Mouse (Mus musculus): ENCODE results near the gene Gm17651.
A peak's percentile ranks its signal among the peaks of the same experiment; 100 is the strongest.

The Gm17651 gene

DNA sequence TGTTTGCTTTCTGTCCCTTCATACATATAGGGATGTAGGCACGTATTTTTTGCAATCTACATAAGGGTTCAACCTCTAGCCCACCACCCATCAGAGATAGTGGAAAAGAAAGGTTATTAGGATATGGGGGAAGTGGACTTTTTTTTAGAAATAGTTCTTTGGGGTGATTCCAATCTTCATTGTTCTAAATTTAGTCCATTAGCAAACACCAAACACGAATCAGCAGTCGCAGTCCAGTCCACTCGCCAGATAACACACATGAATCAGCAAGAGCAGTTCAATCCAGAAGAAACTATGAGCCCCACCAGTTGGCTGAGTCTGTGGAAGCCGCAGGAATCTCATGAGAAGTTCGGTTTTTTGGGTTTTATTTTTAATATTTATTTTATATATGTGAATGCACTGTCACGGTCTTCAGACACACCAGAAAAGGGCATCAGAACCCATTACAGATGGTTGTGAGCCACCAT lies at the start of gene Gm17651:
TSS of gene Gm17651 (minus strand) at position 51 of the 467 bp plus-strand sequence.
- DNase-seq (ENCODE audit: low spot score): no peak

DNA sequence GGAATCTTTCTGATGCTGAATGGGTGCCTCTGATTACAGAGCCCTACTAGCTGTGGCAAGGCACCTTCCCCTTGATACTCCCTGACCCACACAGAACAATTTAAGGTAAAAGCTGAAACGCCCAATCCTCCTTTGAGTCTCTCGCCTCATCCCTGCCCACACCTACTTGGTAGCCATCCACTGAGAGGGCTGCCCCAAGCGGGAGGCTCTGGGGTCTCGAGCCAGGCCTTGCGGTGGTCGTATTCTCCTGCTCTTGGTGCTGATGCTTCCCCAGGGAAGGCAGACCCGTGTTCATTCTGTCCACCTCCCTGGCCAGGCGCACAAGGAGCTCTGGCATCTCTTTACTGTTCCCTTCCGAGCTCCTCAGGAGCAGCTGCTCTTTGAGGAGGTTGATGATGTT lies 44.6 kb upstream of the Gm17651 start:
- DNase-seq (ENCODE audit: low spot score): no peak

DNA sequence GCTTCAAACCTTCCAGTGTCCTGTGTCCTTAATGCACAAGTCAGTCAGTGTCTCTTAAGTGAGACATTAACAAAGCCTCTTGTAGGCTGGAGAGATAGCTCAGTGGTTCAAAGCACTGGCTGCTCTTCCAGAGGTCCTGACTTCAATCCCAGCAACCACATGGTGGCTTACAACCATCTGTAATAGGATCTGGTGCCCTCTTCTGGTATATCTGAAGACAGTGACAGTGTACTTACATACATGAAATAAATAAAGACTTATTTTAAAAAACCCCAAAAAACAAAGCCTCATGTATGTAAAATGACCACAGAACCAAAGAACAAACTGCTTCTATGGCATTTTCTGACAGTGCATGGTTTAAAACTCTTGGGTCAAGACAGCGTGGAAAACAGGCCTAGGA lies 41.4 kb upstream of the Gm17651 start:
- no peak for DNase-seq (ENCODE audit: low spot score)

DNA sequence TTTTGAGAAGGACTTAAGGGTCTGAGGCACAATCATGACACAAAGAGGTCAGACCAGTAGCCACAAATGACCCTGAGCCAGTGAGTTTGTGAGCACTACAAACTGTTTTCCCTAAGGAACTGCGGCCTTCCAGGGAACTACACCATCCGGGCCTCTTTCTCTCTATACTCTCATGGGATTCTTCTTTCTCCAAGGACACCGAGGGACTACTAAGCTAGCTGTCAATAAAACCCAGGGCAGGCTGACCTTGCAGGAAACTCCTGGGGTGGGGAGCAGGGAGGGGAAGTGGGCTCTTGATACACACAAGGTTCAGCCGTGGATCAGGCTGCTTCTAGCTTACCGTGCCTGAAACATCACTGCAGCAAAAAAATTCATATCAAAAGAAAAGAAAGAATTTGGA lies 36.4 kb upstream of the Gm17651 start:
- DNase-seq (ENCODE audit: low spot score): peak; percentile 68

DNA sequence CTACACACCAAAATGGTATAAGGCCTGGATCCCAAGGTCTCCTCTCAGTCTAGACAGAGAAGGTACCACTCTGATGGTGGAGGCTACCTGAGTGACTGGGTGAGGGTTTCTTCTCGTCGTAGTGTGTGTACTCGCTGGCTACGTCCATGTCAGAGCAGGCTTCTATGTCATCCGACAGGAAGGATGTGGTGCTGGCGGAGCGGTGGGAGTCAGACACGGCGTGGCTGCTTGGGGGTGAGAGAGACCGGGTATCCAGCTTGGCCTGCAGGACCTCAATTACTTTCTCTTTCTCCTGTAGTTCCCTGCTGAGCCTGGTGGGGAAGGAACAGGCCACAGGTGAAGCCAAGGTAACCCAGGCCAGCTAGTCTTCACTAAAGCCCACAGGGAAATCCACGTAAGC lies 35.6 kb upstream of the Gm17651 start:
- DNase-seq (ENCODE audit: low spot score): no peak

DNA sequence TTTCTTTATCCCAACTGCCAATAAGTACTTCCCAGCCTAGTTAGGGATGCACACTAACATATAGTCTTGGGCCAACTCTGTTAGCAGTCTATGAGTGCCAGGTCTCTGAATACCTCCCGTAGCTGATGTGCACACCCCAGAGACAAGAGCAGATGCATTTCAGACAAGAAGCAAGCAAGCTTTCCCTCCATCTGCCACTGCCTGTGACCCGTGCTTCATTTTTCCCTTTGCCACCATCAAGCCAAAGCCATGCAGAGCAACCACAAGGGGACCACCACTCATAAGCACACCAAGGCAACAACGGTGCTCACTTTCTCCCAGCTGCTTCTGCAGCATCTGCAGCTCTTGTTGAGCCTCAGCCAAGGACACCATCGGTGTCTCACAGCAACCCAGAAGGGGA lies 32.1 kb upstream of the Gm17651 start:
- no peak for DNase-seq (ENCODE audit: low spot score)

DNA sequence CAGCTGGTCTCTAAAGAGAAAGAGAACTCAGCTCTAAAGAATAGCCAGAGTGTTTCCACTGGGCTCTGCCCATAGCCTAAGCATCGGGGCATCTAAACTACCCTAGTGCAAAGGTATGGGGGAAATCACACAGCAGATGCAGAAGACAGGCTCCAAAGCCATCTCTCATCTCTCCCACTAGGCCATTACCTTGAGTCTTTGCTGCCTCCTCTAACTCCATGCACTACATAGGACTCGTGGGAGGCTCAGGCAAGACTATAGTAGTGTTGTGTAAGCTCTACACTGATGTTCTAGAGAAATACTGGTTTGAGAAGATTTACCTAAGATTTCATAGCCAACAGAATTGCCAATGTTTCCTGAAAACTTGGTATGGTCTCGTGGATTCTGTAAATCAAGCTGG lies 31.0 kb upstream of the Gm17651 start:
- no peak for DNase-seq (ENCODE audit: low spot score)

DNA sequence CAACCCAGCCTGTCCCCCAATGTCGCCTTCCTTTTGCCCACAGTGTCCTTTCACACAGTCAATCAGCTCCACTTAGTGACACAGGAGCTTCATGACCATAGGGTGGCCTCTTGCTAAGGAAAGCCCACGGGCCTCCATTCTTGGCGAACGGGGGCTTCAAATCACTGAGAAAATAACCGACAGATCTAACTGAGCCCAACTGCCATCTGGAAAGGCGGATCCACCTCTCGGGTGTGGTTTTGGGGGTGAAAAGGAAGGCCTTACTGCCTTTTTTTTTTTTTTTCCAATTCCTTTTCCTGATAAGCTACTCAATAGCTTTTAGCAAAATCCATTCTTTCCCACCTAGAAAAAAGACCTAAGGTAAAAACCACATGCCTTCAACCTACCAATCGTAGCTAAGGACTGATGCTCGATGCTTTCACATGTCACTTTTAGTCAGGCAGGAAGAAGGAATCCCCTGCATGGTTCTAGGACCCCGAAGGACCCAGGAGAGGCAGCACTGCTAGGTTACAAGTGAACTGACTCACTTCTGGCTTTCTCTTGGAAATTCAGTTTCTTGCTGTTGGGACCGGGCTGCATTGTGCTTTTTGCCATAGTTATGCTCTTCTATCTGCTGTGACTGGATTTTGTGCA lies 28.1 kb upstream of the Gm17651 start:
- DNase-seq (ENCODE audit: low spot score): no peak

DNA sequence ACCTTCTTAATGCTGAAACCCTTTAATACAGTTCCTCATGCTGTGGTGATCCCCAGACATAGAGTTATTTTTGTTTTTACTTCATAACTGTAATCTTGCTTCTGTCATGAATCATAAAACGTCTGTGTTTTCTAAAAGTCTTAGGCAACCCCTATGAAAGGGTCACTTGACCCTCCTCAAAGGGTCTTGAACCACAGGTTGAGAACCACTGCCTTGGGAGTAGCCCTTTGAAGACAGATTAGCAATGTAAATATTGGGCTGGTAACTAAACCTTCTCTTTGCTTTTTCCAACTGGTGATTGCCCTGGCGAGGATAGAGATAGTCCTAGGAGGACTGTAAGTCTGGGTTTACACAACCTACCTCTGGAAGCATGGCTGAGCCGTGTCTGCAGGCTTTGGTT lies 26.7 kb upstream of the Gm17651 start:
- DNase-seq (ENCODE audit: low spot score): no peak

DNA sequence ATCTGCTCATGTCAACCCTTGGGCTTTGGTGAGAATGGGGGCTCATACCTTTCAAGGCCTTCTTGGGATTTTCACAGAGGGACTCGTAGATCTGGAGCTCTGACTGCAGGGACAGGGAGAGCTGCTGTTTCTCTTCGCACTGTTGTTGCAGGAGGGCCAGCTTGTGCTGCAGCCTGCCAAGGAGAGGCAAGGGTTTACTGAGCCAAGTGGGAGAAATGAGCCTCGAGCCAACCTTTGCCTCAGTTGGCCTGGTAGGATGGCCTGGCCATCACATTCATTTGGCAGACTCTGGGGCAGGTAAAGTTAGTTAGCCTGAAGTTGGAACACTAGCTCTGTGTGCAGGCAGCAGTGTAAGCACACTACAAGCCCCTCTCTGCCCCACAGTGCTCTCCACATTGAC lies 24.6 kb upstream of the Gm17651 start:
- no peak for DNase-seq (ENCODE audit: low spot score)

DNA sequence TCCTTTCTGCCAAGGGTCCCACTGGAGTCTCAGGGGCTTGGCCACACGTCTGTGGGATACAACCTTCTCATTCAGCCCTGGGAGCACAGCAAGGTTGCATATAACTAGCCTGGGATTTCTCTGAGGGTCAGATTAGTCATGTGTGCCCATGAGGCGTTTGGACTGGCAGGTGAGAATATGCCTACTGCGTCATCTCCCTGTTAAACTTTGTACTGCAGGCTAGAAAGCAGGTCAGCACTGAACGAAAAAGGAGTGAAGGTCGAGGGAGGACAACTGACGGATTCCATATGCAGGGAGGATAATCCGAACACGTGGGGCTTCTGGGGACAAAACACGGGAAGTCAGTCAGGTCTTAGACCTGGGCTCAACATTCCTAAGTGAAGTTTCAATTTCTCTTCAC lies 22.8 kb upstream of the Gm17651 start:
- no peak for DNase-seq (ENCODE audit: low spot score)

DNA sequence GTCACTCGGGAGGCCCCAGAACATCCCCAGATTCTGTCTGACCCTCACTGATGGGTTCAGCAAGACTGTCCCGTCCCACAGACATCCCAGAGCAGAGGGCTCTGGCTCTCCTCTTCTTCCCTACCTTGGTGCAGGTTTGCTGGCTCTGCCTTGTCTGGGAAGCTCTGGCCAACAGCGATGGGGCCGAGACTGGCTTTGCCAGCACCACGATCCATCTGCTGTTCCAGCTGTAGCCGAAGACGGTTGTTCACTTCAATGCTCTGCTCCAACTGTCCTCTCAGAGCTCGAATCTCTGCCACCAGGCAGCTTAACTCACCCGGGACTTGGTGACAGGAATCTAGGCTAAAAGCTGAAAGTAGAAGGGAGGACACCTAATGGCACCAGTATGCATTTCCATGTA lies 22.4 kb upstream of the Gm17651 start:
- no peak for DNase-seq (ENCODE audit: low spot score)

DNA sequence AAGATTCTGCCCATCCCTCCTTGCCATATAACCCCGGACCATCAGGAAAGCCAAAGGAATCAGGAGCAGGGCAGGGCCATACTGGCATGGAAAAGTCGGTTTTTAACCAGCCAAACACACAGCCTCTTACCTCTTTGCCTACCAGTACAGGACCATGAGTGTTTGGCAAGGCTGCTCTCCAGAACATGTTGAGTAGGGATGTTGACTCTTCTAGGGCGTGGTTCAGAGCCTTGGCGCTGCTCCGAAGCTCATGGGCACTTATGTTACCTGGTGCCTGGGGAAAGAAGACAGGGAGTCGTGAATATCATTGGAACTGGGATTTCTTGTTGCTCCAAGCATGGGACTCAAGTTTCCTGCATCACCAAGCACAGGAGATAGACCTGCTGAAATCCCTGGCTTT lies 19.3 kb upstream of the Gm17651 start:
- no peak for DNase-seq (ENCODE audit: low spot score)

DNA sequence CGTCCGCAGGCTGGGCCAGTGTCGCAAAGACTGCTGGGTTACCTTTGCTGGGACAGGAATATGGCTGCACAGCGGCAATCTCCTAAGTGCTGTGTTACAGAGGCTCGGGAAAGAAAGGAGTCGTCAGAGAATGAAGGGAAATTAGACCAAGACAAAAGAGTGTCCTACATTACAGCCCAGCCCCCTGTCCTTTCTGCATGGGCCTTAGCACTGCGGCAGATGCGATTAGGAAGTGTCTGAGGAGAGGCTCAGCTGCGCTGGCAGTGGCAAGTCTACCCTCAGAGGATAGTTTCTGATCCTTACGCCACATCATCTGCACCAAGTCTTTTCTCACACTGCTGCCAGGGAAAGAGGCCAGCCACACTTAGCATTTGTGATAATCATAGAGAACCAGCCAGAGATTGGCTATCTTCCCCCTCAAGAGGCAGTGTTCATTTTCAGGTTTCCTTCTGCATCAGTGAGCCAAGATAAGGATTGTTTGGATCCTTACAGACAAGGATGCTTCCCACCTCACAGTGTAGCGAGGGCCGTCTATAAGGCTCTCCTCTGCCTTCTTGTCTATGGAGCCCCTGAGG lies 17.0 kb upstream of the Gm17651 start:
- DNase-seq (ENCODE audit: low spot score): no peak

DNA sequence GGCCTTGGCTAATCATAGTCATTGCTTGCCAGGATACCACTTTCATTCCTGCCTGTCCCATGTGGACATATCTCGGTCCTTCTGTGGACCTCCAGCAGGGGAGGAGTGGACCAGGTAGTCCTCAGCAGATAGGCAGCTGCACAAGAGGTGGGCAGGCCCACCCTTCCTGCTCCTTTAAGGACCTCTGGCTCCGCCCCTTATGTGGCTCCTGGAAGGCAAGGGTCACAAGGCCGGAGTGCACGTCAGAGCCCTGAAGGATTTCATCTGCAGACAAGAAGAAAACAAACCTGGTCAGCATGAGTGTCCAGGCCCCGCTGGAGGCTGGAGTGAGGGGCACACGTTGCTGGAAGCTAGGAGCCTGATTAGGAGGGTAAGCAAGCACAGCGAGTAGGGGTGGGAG lies 16.1 kb upstream of the Gm17651 start:
- DNase-seq (ENCODE audit: low spot score): no peak

DNA sequence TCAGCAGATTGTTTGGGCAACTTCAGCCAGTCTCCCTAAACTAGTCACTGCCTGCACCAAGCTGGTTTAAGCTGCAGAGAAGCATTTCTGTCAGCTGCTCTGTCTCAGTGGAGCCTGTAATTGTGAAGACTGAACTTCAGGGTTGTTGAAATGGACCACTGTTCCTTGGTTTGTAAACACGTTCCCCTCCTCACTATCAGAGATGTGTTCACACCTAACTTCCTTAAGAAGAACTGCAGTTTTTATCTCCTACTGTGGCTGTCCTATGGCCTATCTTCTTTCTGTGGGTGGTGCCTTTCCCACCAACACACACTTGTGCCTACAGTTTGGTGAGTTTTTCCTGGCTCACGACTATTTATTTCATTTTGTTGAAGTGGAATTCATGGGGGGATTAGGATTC lies 14.8 kb upstream of the Gm17651 start:
- no peak for DNase-seq (ENCODE audit: low spot score)

DNA sequence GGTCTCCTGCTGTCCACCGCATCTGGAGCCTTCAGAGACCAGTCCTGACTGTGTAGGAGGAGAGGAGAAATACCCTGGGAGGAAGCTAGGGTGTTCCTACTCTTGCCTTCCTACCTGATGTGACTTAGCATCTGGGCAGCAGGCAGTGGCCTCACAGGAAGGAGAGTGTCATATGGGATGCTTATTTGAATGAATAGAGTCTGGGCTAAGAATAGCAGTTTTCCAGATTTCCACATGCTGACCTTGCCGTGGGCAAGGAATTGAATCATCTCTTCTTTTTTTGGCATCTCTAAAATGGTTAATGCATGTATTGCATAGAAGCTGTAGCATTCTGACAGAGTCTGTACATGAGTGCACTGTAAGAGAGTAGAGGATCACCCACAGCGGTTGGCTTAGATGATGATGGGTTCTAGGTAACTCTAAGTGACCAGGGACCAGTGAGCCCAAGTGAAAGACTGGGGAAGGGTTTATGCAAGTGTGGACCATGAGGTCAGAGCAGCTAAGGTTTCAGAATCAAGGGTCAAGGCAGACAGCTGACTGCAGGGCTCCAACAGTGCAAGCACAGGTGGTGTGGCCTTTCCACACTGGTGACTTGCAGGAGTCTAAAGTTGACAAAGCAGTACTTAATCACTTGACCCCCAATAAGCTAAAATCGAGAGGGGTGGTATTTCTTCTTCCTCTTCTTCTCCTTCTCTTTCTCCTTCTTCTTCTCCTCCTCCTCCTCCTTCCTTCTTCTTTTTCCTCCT lies 12.1 kb upstream of the Gm17651 start:
- no peak for DNase-seq (ENCODE audit: low spot score)

DNA sequence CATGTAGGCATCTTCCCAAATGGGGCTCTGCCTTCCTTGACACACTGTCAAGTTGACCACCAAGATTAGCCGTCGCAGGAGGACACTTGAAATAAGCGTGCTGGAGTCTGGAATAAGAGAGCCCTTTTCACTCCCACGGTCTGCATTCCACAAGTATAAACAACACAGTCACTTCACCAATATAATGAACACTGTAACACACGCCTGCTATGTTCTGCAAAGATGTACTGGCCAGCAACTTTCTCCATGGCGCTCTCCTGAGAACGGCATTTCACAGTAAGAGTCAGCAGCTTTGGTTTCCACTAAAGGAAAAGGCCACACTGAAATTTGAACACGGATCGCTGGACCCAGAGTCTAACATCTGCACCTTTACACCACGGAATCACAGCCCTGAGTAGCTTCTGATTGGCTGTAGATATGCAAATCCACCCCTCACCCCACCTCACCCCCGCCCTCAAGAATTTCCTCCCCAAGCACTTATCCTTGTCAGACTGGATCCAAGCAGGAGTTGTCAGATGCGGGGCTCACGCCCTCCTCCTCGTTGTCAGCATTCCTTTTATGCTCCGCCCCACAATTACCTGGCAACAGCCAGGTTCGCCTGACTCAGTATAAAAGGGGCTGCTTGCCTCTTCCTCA lies 9.2 kb upstream of the Gm17651 start:
- no peak for DNase-seq (ENCODE audit: low spot score)

DNA sequence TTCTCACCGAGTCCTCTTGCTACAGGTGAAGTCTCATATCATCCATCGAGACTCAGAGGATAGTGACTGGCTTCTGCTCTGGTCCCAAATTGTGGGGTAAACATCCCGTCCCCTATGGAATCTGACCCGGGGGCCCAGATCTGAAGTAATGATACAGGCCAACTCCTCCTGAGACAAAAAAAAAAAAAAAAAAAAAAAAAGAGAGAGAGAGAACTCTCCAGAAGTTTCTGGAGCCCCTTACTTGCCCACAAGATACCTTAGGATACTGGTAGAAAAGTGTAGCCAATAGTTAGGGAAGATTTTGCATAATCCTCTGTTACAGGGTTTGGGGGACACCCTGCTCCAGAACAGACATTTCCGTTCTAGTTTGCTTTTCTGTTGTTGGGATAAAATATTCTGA lies 8.1 kb upstream of the Gm17651 start:
- DNase-seq (ENCODE audit: low spot score): no peak

DNA sequence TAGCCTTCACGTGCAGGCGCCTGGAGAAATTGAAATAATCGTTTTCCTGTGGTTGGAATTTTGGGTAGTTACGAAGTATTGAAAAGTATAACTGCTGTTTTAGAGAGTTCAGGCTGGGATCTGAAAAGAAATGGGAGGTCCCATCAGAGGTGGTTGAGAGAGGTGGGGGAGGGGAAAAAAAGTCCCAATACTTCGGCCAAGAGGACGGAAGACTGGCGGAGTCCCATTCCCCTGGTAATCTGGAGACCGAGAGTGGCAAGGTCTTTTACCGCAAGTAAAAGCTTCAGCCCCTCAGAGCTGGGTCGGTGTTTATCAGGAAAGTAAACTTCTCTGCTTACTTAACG lies 7.6 kb upstream of the Gm17651 start:
- no peak for DNase-seq (ENCODE audit: low spot score)

DNA sequence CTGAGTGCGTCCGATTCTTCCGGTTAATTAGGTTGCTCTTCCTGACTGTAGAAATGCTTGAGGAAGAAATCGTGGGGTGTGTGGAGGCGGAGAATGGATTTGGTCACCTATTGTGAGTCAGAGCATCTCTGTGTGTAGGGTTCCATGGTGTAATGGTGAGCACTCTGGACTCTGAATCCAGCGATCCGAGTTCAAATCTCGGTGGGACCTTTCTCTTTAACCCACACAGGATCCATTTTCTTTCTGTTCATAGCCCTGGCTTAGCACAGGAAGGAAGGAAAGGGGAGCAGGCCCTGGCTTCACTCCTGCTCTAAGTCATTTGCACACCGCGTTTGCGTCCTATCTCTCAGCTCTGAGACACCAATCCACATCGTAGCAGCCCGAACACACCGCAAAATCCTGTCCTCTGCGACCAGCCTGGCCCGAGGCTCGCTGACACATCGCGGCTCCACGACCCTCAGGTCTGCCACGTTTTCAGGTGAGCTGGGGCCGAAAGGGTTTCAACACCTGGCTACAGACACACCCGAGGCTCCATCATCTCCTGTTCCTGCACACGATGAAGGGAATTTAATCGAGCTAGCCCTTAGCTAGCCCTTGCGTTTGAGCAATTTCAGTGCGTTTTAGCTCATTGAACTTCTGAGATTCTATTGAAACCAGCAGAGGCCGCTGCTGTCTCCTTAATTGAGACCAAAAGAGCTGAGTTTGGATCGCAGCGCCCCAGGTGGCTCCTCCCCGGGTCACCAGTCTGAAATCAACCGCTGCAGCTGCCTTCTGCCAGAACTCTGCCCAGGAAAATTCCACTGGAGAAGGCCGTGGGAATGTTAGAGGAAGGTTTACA lies 7.0 kb upstream of the Gm17651 start:
- peak; percentile 60 for DNase-seq (ENCODE audit: low spot score)

DNA sequence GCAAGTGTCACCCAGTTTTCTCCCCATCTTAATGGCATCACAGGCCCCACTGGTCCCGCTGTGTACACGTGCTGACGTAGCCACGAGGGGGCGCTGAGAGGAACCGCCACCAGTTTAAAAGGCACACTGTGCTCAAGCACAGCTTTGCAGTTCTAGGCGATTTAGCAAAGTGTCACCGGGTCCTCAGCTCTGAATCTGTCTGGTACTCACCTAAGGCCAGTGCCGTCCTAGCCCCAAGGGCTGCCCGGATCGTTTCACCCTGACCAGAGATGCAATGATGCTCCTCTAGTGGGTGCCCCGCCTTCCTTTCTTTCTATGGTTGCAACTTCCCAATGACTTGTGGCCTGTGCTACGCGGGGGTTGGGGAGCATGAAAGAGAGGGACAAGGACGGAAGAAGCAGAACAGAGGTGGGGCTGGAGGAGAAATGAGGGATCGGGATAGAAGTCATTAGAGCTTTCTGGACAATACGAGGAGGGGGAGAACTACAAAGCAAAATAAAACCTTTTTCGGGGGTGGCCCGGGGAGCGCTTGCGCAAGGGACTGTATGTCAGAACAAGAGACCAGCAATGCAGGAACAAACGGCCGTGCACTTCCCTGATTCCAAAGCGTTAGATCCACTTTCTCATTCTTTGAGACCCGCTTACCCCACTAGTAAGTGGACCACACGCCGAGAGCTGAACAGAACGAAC lies 6.3 kb upstream of the Gm17651 start:
- peak; percentile 54 for DNase-seq (ENCODE audit: low spot score)
